22 mouse cellular contexts compared by ENCODE assay signal in genomic region chr16:96635916-96636315, GRCm38 (mm10).
DNase-seq lines count a peak whose midpoint lies in the region; ATAC-seq and TF ChIP-seq lines count a peak whose summit lies in the region.
"Had no signal": no experiment of that assay in that cellular context is flagged by ENCODE, and none has a peak within 500 bp of the region (broad histone marks: within the 10 kb centered on the region; RNA-seq: fewer than 3 reads in every experiment).

No protein-coding gene starts in this region.

- no peak for ATAC-seq in midbrain, embryonic 16.5 days
- no peak for ATAC-seq in midbrain, embryonic 13.5 days
- ATAC-seq: activated CD4-positive, CD25-positive, alpha-beta regulatory T cell, adult 4 months; forebrain, embryonic 15.5 days had no signal

- no peak for TF ChIP-seq CTCF in layer of hippocampus, adult 2 months (conservative IDR thresholded peaks at IDR 0.05)

- peaks cover 9% of the 10 kb centered on the region; the same call in 1 of the 2 replicates for H3K36me3 ChIP-seq in midbrain, embryonic 16.5 days (ENCODE audit: control insufficient read depth, insufficient read depth, low read length)
- H3K36me3 ChIP-seq in midbrain, embryonic 13.5 days, result peaks cover 23% of the 10 kb centered on the region
- H3K36me3 ChIP-seq: embryonic facial prominence, embryonic 10.5 days; embryonic facial prominence, embryonic 13.5 days; forebrain, embryonic 12.5 days; hindbrain, embryonic 12.5 days had no signal

- 79% methylated on average over 2 of the region's 2 CpGs for WGBS in midbrain, embryonic 16.5 days
- WGBS in midbrain, embryonic 13.5 days, result 76% methylated on average over 2 of the region's 2 CpGs

- H3K4me2 ChIP-seq in midbrain, embryonic 16.5 days (ENCODE audit: low read length), result no peak overlapping the region
- H3K4me2 ChIP-seq in midbrain, embryonic 13.5 days (replicated peaks), result no peak overlapping the region
- H3K4me2 ChIP-seq: embryonic facial prominence, embryonic 13.5 days; forebrain, embryonic 12.5 days; forebrain, embryonic 15.5 days; heart, embryonic 11.5 days; hindbrain, embryonic 12.5 days; hindbrain, embryonic 15.5 days had no signal

- DNase-seq in cerebellum, postnatal 10 days, result peak; percentile 60 to 67
- DNase-seq in cerebellum, adult 9-10 months, result no peak
- no peak for DNase-seq in layer of hippocampus, adult 2 months (ENCODE audit: low spot score in 2 of 2)
- no peak for DNase-seq in layer of hippocampus, postnatal 10 days (ENCODE audit: low spot score in 2 of 2)
- DNase-seq: adrenal gland, adult 8-10 months; adrenal gland, postnatal 25 days; cerebellum, adult 18-20 months; embryo, embryonic 11 days; gastrocnemius, adult 2 months; gastrocnemius, postnatal 14 days; heart, adult 11 months had no signal

- peak overlapping the region; percentile 61; the same call in 1 of the 2 replicates for H3K27ac ChIP-seq in layer of hippocampus, adult 2 months
- 0 out of 2 replicates have a peak overlapping the region, but pooled peaks have one; percentile 3 for H3K27ac ChIP-seq in midbrain, embryonic 16.5 days (ENCODE audit: low read length)
- no peak overlapping the region for H3K27ac ChIP-seq in midbrain, embryonic 13.5 days
- H3K27ac ChIP-seq: embryonic facial prominence, embryonic 10.5 days; embryonic facial prominence, embryonic 13.5 days; forebrain, embryonic 12.5 days; forebrain, embryonic 15.5 days; gastrocnemius, adult 2 months; hindbrain, embryonic 12.5 days; hindbrain, embryonic 15.5 days had no signal

- H3K27me3 ChIP-seq in midbrain, embryonic 16.5 days (ENCODE audit: control insufficient read depth, insufficient read depth, low read depth, low read length), result no peaks in the 10 kb centered on the region
- no peaks in the 10 kb centered on the region for H3K27me3 ChIP-seq in midbrain, embryonic 13.5 days
- H3K27me3 ChIP-seq: embryonic facial prominence, embryonic 13.5 days; forebrain, embryonic 12.5 days; forebrain, embryonic 15.5 days; hindbrain, embryonic 12.5 days; hindbrain, embryonic 15.5 days had no signal

- H3K4me1 ChIP-seq in midbrain, embryonic 16.5 days (ENCODE audit: control insufficient read depth, insufficient read depth, low read length), result no peaks in the 10 kb centered on the region
- H3K4me1 ChIP-seq in midbrain, embryonic 13.5 days (replicated peaks), result peaks cover 4% of the 10 kb centered on the region; the same call in 1 of the 2 replicates
- H3K4me1 ChIP-seq: embryonic facial prominence, embryonic 10.5 days; embryonic facial prominence, embryonic 13.5 days; forebrain, embryonic 12.5 days; hindbrain, embryonic 12.5 days had no signal

- no peak overlapping the region for H3K9ac ChIP-seq in midbrain, embryonic 16.5 days (ENCODE audit: low read depth, low read length)
- no peak overlapping the region for H3K9ac ChIP-seq in midbrain, embryonic 13.5 days (replicated peaks)
- H3K9ac ChIP-seq: embryonic facial prominence, embryonic 13.5 days; forebrain, embryonic 12.5 days; forebrain, embryonic 15.5 days; hindbrain, embryonic 12.5 days; hindbrain, embryonic 15.5 days had no signal

- no peaks in the 10 kb centered on the region for H3K9me3 ChIP-seq in midbrain, embryonic 16.5 days (replicated peaks; ENCODE audit: control insufficient read depth, low read length, poor library complexity, severe bottlenecking)
- H3K9me3 ChIP-seq in midbrain, embryonic 13.5 days, result no peaks in the 10 kb centered on the region
- H3K9me3 ChIP-seq: embryonic facial prominence, embryonic 10.5 days; embryonic facial prominence, embryonic 13.5 days; forebrain, embryonic 12.5 days; forebrain, embryonic 15.5 days; hindbrain, embryonic 12.5 days; hindbrain, embryonic 15.5 days had no signal

- H3K4me3 ChIP-seq in layer of hippocampus, adult 2 months, result no peak overlapping the region
- no peak overlapping the region for H3K4me3 ChIP-seq in midbrain, embryonic 16.5 days (ENCODE audit: low read depth, low read length)
- no peak overlapping the region for H3K4me3 ChIP-seq in midbrain, embryonic 13.5 days (replicated peaks)
- H3K4me3 ChIP-seq: embryonic facial prominence, embryonic 10.5 days; embryonic facial prominence, embryonic 13.5 days; erythroblast, embryonic 14.5 days; forebrain, embryonic 12.5 days; forebrain, embryonic 15.5 days; gastrocnemius, adult 2 months; hindbrain, embryonic 12.5 days; hindbrain, embryonic 15.5 days had no signal

Comparison
In these comparisons a context has a peak if more than half of its experiments do, and no peak if none do; other contexts are left out.
1. DNase-seq: peak in cerebellum, postnatal 10 days (2 of 2); none in cerebellum, adult 9-10 months (single experiment), layer of hippocampus, adult 2 months (0 of 2) and layer of hippocampus, postnatal 10 days (0 of 2).